Mouse (Mus musculus) pancreas, adult 10 weeks (tissue): Measurements from ENCODE around the gene Glod5. TPM values are rescaled to one million over a fixed set of nuclear protein-coding genes. Genes with fewer than 3 reads are reported as not detected.

Experiments used
- polyA plus RNA-seq: library from polyadenylated mRNA; stranded (reverse); fragments of 350-450 nt; fragmentation: Illumina TruSeq; extraction: RNeasy Lipid Tissue Mini Kit (QIAGEN cat#74804); gene quantifications from one replicate; pipeline ENCODE4 v1.2.3, GENCODE M21; 2015; ENCODE audit warnings: low read depth, low replicate concordance; ENCODE audit not compliant: insufficient read depth

Glod5 gene
- polyA plus RNA-seq: not detected

DNA sequence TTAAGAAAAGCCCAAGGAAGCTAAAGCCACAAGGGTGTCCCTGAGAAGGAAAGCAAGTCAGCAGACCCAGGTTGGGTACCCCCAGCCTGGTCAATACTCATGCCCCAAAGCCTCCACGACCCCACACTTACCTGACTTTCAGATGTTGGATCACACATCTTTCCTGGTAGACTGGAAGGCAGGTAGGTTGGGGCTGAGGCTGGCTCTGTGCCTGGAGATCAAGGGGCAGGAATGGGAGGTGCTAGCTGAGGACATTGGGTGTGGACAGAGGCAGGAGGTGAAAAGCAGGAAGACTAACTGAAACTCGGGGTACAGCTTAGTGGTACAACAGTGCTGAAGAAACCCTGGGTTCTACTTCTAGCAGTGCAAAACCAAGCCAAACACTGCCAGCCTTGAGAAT, at the start of gene Glod5:
Gene Glod5 (minus strand): TSS at position 207 of the 400 bp plus-strand sequence.

GRCm38 (mm10) chrX:7977892-7978291, 40.4 kb downstream of the Glod5 start, which contains the start of gene Gata1:
Gata1 (minus strand) TSS chrX:7978071.

Other genes with a start within 250 kb of the Glod5 start
- gene Gripap1, start 228.7 kb downstream of the Glod5 start, polyA plus RNA-seq: 41.2 TPM
- 1.8 TPM for gene Kcnd1, start 196.2 kb downstream of the Glod5 start, polyA plus RNA-seq
- gene Otud5, start 177.1 kb downstream of the Glod5 start, polyA plus RNA-seq: 25.1 TPM
- 4.9 TPM for gene Pim2, start 140.2 kb downstream of the Glod5 start, polyA plus RNA-seq
- gene Slc35a2, start 134.5 kb downstream of the Glod5 start, polyA plus RNA-seq: 10.3 TPM
- 23.2 TPM for gene Pqbp1, start 119.2 kb downstream of the Glod5 start, polyA plus RNA-seq
- 18.8 TPM for gene Timm17b, start 119.1 kb downstream of the Glod5 start, polyA plus RNA-seq
- gene Gm10491, start 110.7 kb downstream of the Glod5 start, polyA plus RNA-seq: not detected
- not detected for gene Gm10490, start 109.0 kb downstream of the Glod5 start, polyA plus RNA-seq
- gene Pcsk1n, start 98.7 kb downstream of the Glod5 start, polyA plus RNA-seq: 20.9 TPM
- gene Eras, start 89.9 kb downstream of the Glod5 start, polyA plus RNA-seq: not detected
- 11.3 TPM for gene Hdac6, start 70.6 kb downstream of the Glod5 start, polyA plus RNA-seq
- gene Gata1, start 40.4 kb downstream of the Glod5 start, polyA plus RNA-seq: not detected
- 1.7 TPM for gene Suv39h1, start 56.3 kb upstream of the Glod5 start, polyA plus RNA-seq
- gene Was, start 72.0 kb upstream of the Glod5 start, polyA plus RNA-seq: 0.78 TPM
- 21.1 TPM for gene Wdr13, start 114.4 kb upstream of the Glod5 start, polyA plus RNA-seq
- gene Rbm3, start 127.4 kb upstream of the Glod5 start, polyA plus RNA-seq: 44.1 TPM
- 3.4 TPM for gene Tbc1d25, start 157.7 kb upstream of the Glod5 start, polyA plus RNA-seq
- gene Ebp, start 175.0 kb upstream of the Glod5 start, polyA plus RNA-seq: 15.2 TPM
- 9.5 TPM for gene Porcn, start 188.0 kb upstream of the Glod5 start, polyA plus RNA-seq
- 6.0 TPM for gene Ftsj1, start 233.9 kb upstream of the Glod5 start, polyA plus RNA-seq